Mouse (Mus musculus): ENCODE measurements around the gene Wfdc16.
"Not testable (repeated sequence)": the region's sequence is repeated elsewhere in the genome, so short reads cannot be mapped to it uniquely, and the experiment has no call there.

The Wfdc16 gene

DNA sequence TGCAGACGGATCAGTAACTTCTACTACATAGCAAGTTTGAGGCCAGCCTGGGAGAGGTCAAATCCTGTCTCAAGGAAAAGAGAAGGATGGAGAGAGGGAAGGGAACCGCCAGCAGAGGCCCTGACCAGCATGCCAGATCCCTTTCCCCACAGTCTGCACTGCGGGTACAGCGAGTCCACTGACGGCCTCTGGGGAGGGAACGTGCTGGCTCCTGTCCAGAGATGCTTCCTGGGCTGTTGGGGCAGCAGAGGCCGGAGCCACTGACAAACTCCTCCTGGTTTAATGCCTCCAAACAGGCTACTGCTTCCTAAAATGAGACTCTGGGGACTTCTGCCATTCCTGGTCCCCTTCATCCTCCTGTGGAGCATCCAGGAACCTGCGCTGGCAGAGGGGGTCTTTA is 25.1 kb downstream of the Wfdc16 start, which contains the start of the genes Wfdc6b and Wfdc8:
Gene Wfdc6b, plus strand, starts transcription at position 52 of the 400 bp plus-strand sequence.
Gene Wfdc8, minus strand, starts transcription at position 156 of the 400 bp plus-strand sequence.
- in situ Hi-C loops (cut with MboI; ENCODE audit: low pct_unique_long_range_greater_than_20kb in 1 of 2, low sequenced_read_pairs in 2 of 2, unreplicated experiment in 1 of 2), result not testable (repeated sequence)

DNA sequence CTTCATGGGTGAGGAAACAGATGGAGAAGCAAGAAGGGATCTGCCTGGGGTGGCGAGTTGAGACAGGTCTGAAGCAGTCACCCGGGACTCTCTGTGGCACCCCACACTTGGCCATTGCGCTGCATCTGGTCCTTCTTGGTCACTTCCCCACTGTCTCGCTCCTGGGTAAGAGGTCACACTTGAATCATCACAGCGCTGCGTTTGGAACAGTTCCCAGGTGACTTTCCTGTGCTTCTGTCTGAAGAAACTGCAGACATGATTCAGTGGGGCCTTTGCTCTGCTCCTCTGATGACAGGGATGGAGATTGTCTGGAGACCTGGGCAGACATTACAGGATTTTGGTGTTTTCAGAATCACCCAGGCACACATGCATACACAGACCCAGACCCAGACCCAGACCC is 29.8 kb downstream of the Wfdc16 start:
- in situ Hi-C loops (cut with MboI; ENCODE audit: low pct_unique_long_range_greater_than_20kb in 1 of 2, low sequenced_read_pairs in 2 of 2, unreplicated experiment in 1 of 2), result loop anchor here (5.0 to 10.0 kb wide), 2 partner anchors 116 to 119 kb away; no protein-coding TSS in a partner anchor

GRCm38 (mm10) chr2:164604411-164604810 is 34.2 kb downstream of the Wfdc16 start:
- in situ Hi-C loops (cut with MboI; ENCODE audit: low pct_unique_long_range_greater_than_20kb in 1 of 2, low sequenced_read_pairs in 2 of 2, unreplicated experiment in 1 of 2), result loop anchor here in 1 of 2 experiments (10.0 kb wide), 1 partner anchor 120 kb away; no protein-coding TSS in a partner anchor

DNA sequence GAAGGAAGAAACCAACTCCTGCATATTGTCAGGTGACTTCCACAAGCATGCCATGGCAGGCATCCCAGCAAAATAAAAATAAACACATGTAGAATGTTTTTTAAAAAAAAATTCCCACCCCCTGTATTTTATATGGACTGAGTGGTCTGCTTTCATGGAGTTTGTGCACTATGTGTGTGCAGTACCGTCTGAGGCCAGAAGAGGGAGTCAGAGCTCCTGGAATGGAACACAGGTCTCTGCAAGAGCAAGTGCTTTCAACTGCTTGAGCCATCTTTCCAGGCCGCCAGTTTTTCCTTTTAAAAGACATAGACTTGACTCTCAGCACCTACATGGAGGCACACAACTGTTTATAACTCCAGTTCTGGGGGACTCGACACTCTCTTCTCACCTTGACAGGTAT is 35.1 kb downstream of the Wfdc16 start:
- in situ Hi-C loops (cut with MboI; ENCODE audit: low pct_unique_long_range_greater_than_20kb in 1 of 2, low sequenced_read_pairs in 2 of 2, unreplicated experiment in 1 of 2), result loop anchor here in 1 of 2 experiments (10.0 kb wide), 1 partner anchor 121 kb away; no protein-coding TSS in a partner anchor

- in situ Hi-C loops (cut with MboI; ENCODE audit: low pct_unique_long_range_greater_than_20kb in 1 of 2, low sequenced_read_pairs in 2 of 2, unreplicated experiment in 1 of 2), result loop anchor here in 1 of 2 experiments (10.0 kb wide), 1 partner anchor 125 kb away; no protein-coding TSS in a partner anchor
Observed at GRCm38 (mm10) chr2:164600179-164600578, 38.4 kb downstream of the Wfdc16 start.

DNA sequence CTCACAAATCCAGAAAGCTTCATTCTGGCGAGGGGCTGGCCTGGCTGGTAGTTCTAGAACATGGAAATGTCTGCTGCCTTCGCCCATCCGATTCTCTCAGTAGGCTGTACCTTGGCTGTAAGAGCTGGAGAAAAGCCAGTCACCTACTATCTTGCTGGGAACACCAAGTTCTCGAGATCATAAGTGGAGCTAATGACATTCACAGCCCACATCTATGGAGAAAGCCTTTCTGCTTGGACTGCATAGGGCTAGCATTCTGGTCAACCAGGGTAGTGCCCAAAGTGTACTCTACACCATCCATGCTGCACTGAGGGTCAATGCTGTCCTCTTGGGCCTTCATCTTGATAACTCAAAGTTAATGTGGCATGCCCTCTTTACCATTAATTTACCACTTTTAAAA is 45.1 kb downstream of the Wfdc16 start, which contains the start of gene Eppin:
Gene Eppin, minus strand, starts transcription at position 101 of the 400 bp plus-strand sequence.
- in situ Hi-C loops (cut with MboI; ENCODE audit: low pct_unique_long_range_greater_than_20kb in 1 of 2, low sequenced_read_pairs in 2 of 2, unreplicated experiment in 1 of 2), result no loop called here

DNA sequence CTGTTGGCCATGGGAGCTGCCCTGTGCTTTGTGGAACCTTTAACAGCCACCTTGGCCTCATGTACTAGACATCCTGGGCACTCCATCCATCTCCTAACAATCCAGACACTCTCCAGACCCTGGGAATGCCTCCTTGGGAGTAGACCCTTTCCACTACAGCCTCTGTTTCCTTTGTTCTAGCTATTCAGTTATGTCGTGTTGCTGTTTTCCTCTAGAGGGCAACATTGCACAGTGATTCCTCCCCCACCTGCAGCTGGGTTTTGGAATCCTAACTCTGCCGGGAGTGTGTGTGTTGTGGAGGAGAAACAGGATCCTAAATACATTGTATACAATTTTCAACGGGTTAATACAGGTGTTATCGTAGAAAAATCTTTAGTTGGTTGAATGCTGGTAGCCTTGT is 46.6 kb downstream of the Wfdc16 start:
- in situ Hi-C loops (cut with MboI; ENCODE audit: low pct_unique_long_range_greater_than_20kb in 1 of 2, low sequenced_read_pairs in 2 of 2, unreplicated experiment in 1 of 2), result no loop called here

DNA sequence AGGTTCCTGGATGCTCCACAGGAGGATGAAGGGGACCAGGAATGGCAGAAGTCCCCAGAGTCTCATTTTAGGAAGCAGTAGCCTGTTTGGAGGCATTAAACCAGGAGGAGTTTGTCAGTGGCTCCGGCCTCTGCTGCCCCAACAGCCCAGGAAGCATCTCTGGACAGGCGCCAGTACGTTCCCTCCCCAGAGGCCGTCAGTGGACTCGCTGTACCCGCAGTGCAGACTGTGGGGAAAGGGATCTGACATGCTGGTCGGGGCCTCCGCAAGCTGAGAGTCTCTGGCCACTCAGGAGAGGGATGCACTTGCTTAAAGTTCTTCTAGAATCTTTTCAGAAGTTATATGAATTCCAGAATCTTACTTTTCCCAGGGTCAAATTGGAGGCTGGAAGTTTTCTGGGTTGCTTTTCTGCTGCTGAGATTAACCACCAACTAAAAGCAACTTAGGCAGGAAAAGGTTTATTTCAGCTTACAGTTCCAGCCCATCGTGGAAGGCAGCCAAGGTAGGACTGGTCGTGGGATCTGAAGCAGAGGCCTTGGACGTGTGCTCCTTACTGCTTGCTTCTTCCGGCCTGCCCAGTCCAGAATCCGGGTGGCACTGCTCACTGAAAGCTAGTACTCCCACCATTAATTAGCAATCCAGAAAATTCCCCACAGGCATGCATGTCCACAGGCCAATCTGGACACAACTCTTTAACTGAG is 53.4 kb downstream of the Wfdc16 start, which contains the start of gene Wfdc6a:
Gene Wfdc6a, minus strand, starts transcription at position 423 of the 701 bp plus-strand sequence.
- in situ Hi-C loops (cut with MboI; ENCODE audit: low pct_unique_long_range_greater_than_20kb in 1 of 2, low sequenced_read_pairs in 2 of 2, unreplicated experiment in 1 of 2), result not testable (repeated sequence)

All from mouse embryonic stem cell (cell line).